In the genomic region with DNA sequence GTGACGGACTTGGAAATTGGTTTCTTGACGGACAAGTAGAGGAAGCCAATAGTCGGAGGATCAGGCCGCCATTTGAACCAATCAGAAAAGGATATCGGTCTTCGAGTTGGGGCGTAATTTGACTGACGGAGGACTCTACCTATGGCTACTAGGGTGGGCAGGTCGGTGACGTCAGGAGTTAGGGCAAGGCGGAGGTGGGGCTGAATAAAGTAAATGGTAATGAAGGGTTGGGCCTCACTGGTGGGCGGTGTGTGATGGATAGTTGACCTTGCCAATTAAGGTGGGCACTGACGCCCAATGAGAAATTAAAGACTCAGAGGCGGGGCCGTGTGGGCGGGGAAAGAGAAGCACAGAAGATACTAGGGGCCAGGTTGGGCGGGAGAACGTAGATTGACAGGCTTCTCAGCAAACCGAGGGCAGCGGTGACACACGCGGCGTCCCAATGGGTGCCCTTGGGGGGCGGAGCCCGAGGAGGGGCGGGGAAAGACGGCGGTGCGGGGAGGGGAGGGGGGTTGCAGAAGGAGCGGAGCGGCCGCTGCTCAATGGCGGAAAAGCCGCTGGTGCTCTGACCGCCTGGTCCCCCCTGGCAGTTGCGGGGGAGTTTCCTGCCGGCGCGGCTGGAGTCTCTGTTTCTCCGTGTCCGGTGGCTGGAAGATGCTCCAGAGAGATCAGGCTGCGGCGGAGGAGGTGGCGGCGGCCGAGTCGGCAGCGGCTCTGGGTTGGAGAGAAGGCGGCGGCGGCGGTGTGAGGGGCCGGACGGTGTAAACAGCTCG, we compare ENCODE assay signal across 8 mouse cellular contexts. TPM values are rescaled to one million over a fixed set of nuclear protein-coding genes. Genes with fewer than 3 reads are reported as not detected.
DNase-seq lines count a peak whose midpoint lies in the region; ATAC-seq and TF ChIP-seq lines count a peak whose summit lies in the region.

No protein-coding gene starts in this region.

- peak; percentile 99 for ATAC-seq in forebrain, embryonic 12.5 days (ENCODE audit: low FRiP score)
- peak; percentile 95 for ATAC-seq in heart, postnatal 0 days (ENCODE audit: insufficient read depth, low read depth)
- ATAC-seq in liver, embryonic 16.5 days (ENCODE audit: low read depth), result peak; percentile 93
- ATAC-seq in neural tube, embryonic 13.5 days (ENCODE audit: low read depth), result peak; percentile 99

- H3K4me2 ChIP-seq in forebrain, embryonic 12.5 days, result peak overlapping the region; percentile 67
- H3K4me2 ChIP-seq in heart, postnatal 0 days (ENCODE audit: low read depth, low read length), result peak overlapping the region; percentile 70
- H3K4me2 ChIP-seq in liver, embryonic 16.5 days (ENCODE audit: low read depth, low read length), result peak overlapping the region; percentile 80
- peak overlapping the region; percentile 67 for H3K4me2 ChIP-seq in neural tube, embryonic 13.5 days

- H3K9ac ChIP-seq in forebrain, embryonic 12.5 days, result peak overlapping the region; percentile 98
- H3K9ac ChIP-seq in heart, postnatal 0 days (replicated peaks; ENCODE audit: low read depth, low read length), result peak overlapping the region; percentile 93
- H3K9ac ChIP-seq in liver, embryonic 16.5 days (ENCODE audit: low read depth, low read length), result peak overlapping the region; percentile 99
- H3K9ac ChIP-seq in neural tube, embryonic 13.5 days, result peak overlapping the region; percentile 98

- H3K27me3 ChIP-seq in E14TG2a.4 (ENCODE audit: insufficient read depth, low read length), result no peaks in the 10 kb centered on the region
- H3K27me3 ChIP-seq in forebrain, embryonic 12.5 days, result no peaks in the 10 kb centered on the region
- H3K27me3 ChIP-seq in heart, postnatal 0 days (ENCODE audit: control insufficient read depth, insufficient read depth, low read length), result no peaks in the 10 kb centered on the region
- no peaks in the 10 kb centered on the region for H3K27me3 ChIP-seq in liver, embryonic 16.5 days (ENCODE audit: control insufficient read depth, insufficient read depth, low read depth, low read length)
- no peaks in the 10 kb centered on the region for H3K27me3 ChIP-seq in neural tube, embryonic 13.5 days
- no peaks in the 10 kb centered on the region for H3K27me3 ChIP-seq in testis, adult 2 months (ENCODE audit: control insufficient read depth, insufficient read depth, low read length)

- H3K9me3 ChIP-seq in E14TG2a.4 (ENCODE audit: low read length), result peaks cover 23% of the 10 kb centered on the region
- H3K9me3 ChIP-seq in forebrain, embryonic 12.5 days, result no peaks in the 10 kb centered on the region
- H3K9me3 ChIP-seq in heart, postnatal 0 days (replicated peaks; ENCODE audit: control insufficient read depth, low read length), result no peaks in the 10 kb centered on the region
- H3K9me3 ChIP-seq in liver, embryonic 16.5 days (replicated peaks; ENCODE audit: control insufficient read depth, low read length), result no peaks in the 10 kb centered on the region
- no peaks in the 10 kb centered on the region for H3K9me3 ChIP-seq in neural tube, embryonic 13.5 days

- peak; percentile 87 for TF ChIP-seq POLR2A in testis, adult 2 months (IDR thresholded peaks at IDR 0.05; ENCODE audit: control insufficient read depth, low read depth, low read length)

- H3K27ac ChIP-seq in forebrain, embryonic 12.5 days, result peak overlapping the region; percentile 96
- peak overlapping the region; percentile 96 for H3K27ac ChIP-seq in heart, postnatal 0 days (ENCODE audit: low read depth)
- peak overlapping the region; percentile 97 for H3K27ac ChIP-seq in liver, embryonic 16.5 days (ENCODE audit: low read length)
- peak overlapping the region; percentile 97 for H3K27ac ChIP-seq in neural tube, embryonic 13.5 days (replicated peaks)
- H3K27ac ChIP-seq in testis, adult 2 months (ENCODE audit: control insufficient read depth, insufficient read depth, low read depth, low read length), result peak overlapping the region; percentile 98

- peak overlapping the region; percentile 93 for H3K4me3 ChIP-seq in E14TG2a.4 (replicated peaks; ENCODE audit: low read length)
- peak overlapping the region; percentile 99 for H3K4me3 ChIP-seq in forebrain, embryonic 12.5 days (replicated peaks)
- peak overlapping the region; percentile 97 for H3K4me3 ChIP-seq in heart, postnatal 0 days (ENCODE audit: low read depth, low read length)
- H3K4me3 ChIP-seq in liver, embryonic 16.5 days (ENCODE audit: low read depth, low read length), result peak overlapping the region; percentile 89
- H3K4me3 ChIP-seq in neural tube, embryonic 13.5 days, result peak overlapping the region; percentile 98
- peak overlapping the region; percentile 86 for H3K4me3 ChIP-seq in testis, adult 2 months (ENCODE audit: control insufficient read depth, low read depth, low read length)

- peak; percentile 88; the same call in 1 of the 2 replicates for TF ChIP-seq EP300 in heart, postnatal 0 days (IDR thresholded peaks at IDR 0.05; ENCODE audit: low read depth)

- no peak for TF ChIP-seq CTCF in E14TG2a.4 (conservative IDR thresholded peaks at IDR 0.05; ENCODE audit: low read length)
- TF ChIP-seq CTCF in heart, postnatal 0 days (IDR thresholded peaks at IDR 0.05; ENCODE audit: low read depth), result no peak
- no peak for TF ChIP-seq CTCF in testis, adult 2 months (IDR thresholded peaks at IDR 0.05; ENCODE audit: control insufficient read depth, insufficient read depth, insufficient replicate concordance, low read depth, low read length)

- H3K4me1 ChIP-seq in E14TG2a.4 (replicated peaks; ENCODE audit: low read depth, low read length), result peaks cover 34% of the 10 kb centered on the region
- H3K4me1 ChIP-seq in forebrain, embryonic 12.5 days, result peaks cover 30% of the 10 kb centered on the region
- peaks cover 15% of the 10 kb centered on the region for H3K4me1 ChIP-seq in heart, postnatal 0 days (ENCODE audit: control insufficient read depth, insufficient read depth)
- peaks cover 24% of the 10 kb centered on the region for H3K4me1 ChIP-seq in liver, embryonic 16.5 days (ENCODE audit: control insufficient read depth, low read depth, low read length)
- H3K4me1 ChIP-seq in neural tube, embryonic 13.5 days (replicated peaks), result peaks cover 35% of the 10 kb centered on the region
- peaks cover 4% of the 10 kb centered on the region for H3K4me1 ChIP-seq in testis, adult 2 months (ENCODE audit: control insufficient read depth, insufficient read depth, low read length)

- under 1% methylated on average over 40 of the region's 55 CpGs for WGBS in forebrain, embryonic 12.5 days
- WGBS in heart, postnatal 0 days, result under 1% methylated on average over 41 of the region's 55 CpGs
- WGBS in liver, embryonic 16.5 days (ENCODE audit: insufficient replicate concordance), result 0% methylated on average over 52 of the region's 55 CpGs
- under 1% methylated on average over 50 of the region's 55 CpGs for WGBS in neural tube, embryonic 13.5 days

- peak; percentile 100 for DNase-seq in c-Kit-positive CD71-positive TER-119-positive erythroid progenitor cells, embryonic 14.5 days (ENCODE audit: low spot score)
- peak; percentile 100 for DNase-seq in heart, postnatal 0 days (ENCODE audit: low spot score)
- peak; percentile 100 for DNase-seq in kidney, postnatal 4 days

- peaks cover 31% of the 10 kb centered on the region for H3K36me3 ChIP-seq in E14TG2a.4 (ENCODE audit: insufficient read depth, low read length)
- H3K36me3 ChIP-seq in forebrain, embryonic 12.5 days (replicated peaks), result no peaks in the 10 kb centered on the region
- H3K36me3 ChIP-seq in heart, postnatal 0 days (replicated peaks; ENCODE audit: control insufficient read depth, insufficient read depth, low read length), result no peaks in the 10 kb centered on the region
- no peaks in the 10 kb centered on the region for H3K36me3 ChIP-seq in liver, embryonic 16.5 days (ENCODE audit: control insufficient read depth, insufficient read depth)
- no peaks in the 10 kb centered on the region for H3K36me3 ChIP-seq in neural tube, embryonic 13.5 days
- no peaks in the 10 kb centered on the region for H3K36me3 ChIP-seq in testis, adult 2 months (ENCODE audit: control insufficient read depth, insufficient read depth, low read length)

RNA-seq across cellular contexts. Expression of a gene that starts 1.1 kb away (rescaled TPM):
- 106 and 108 TPM in 2 replicates for polyA plus RNA-seq in forebrain, embryonic 12.5 days (2016; fragmentation: Nextera tagmentation; extraction: Ambion mirVana)
- total RNA-seq in heart, postnatal 0 days (2014; rRNA removed; ENCODE audit: low replicate concordance), result 44.6 and 64.3 TPM in 2 replicates
- 46.7 and 49.2 TPM in 2 replicates for polyA plus RNA-seq in heart, postnatal 0 days (2015; fragmentation: Nextera tagmentation; extraction: Ambion mirVana)
- polyA plus RNA-seq in liver, embryonic 16.5 days (2015; fragmentation: Nextera tagmentation; extraction: Ambion mirVana), result 45.5 and 46.1 TPM in 2 replicates
- polyA plus RNA-seq in neural tube, embryonic 13.5 days (2015; fragmentation: Nextera tagmentation; extraction: Ambion mirVana), result 98.5 and 116 TPM in 2 replicates
- 133 and 159 TPM in 2 replicates for polyA plus RNA-seq in testis, adult 2 months (2012; rRNA removed)

Comparison
In these comparisons a context has a peak if more than half of its experiments do, and no peak if none do; other contexts are left out.
1. Peak in every context shown above with its lines: DNase-seq, ATAC-seq, H3K4me3 ChIP-seq and H3K27ac ChIP-seq.